Mouse (Mus musculus): ENCODE measurements around the gene Ruvbl1.

The Ruvbl1 gene

GRCm38 (mm10) chr6:88465181-88465920 is at the start of gene Ruvbl1:
Gene Ruvbl1 (plus strand): TSS chr6:88465409.
- peak; percentile 94 for DNase-seq

- DNase-seq = no peak
Observed at GRCm38 (mm10) chr6:88416130-88416758, 49.0 kb upstream of the Ruvbl1 start.

GRCm38 (mm10) chr6:88431202-88431601 is 34.0 kb upstream of the Ruvbl1 start:
- peak; percentile 12 for DNase-seq

GRCm38 (mm10) chr6:88435609-88436008 is 29.6 kb upstream of the Ruvbl1 start:
- no peak for DNase-seq

GRCm38 (mm10) chr6:88439056-88439455 is 26.2 kb upstream of the Ruvbl1 start:
- peak; percentile 53 for DNase-seq

- DNase-seq = no peak
Observed at GRCm38 (mm10) chr6:88442551-88442950, 22.7 kb upstream of the Ruvbl1 start.

- DNase-seq = no peak
Observed at GRCm38 (mm10) chr6:88443446-88443845, 21.8 kb upstream of the Ruvbl1 start.

GRCm38 (mm10) chr6:88444076-88444750 is 21.0 kb upstream of the Ruvbl1 start:
- no peak for DNase-seq

GRCm38 (mm10) chr6:88445661-88446060 is 19.5 kb upstream of the Ruvbl1 start:
- no peak for DNase-seq

GRCm38 (mm10) chr6:88446063-88447002 is 18.9 kb upstream of the Ruvbl1 start, which contains the start of gene Eefsec:
Gene Eefsec (minus strand): TSS chr6:88446539.
- DNase-seq = peak; percentile 81

- DNase-seq = no peak
Observed at GRCm38 (mm10) chr6:88447454-88447853, 17.8 kb upstream of the Ruvbl1 start.

GRCm38 (mm10) chr6:88454545-88454944 is 10.7 kb upstream of the Ruvbl1 start:
- DNase-seq = no peak

GRCm38 (mm10) chr6:88469878-88470277 is 4.7 kb downstream of the Ruvbl1 start:
- no peak for DNase-seq

GRCm38 (mm10) chr6:88480421-88480820 is 15.2 kb downstream of the Ruvbl1 start:
- no peak for DNase-seq

GRCm38 (mm10) chr6:88483111-88483510 is 17.9 kb downstream of the Ruvbl1 start:
- no peak for DNase-seq

GRCm38 (mm10) chr6:88483913-88484312 is 18.7 kb downstream of the Ruvbl1 start:
- no peak for DNase-seq

- no peak for DNase-seq
Observed at GRCm38 (mm10) chr6:88485378-88485777, 20.2 kb downstream of the Ruvbl1 start.

- DNase-seq = peak; percentile 72
Observed at GRCm38 (mm10) chr6:88486893-88487292, 21.7 kb downstream of the Ruvbl1 start.

- peak; percentile 33 for DNase-seq
Observed at GRCm38 (mm10) chr6:88489026-88489425, 23.8 kb downstream of the Ruvbl1 start.

- DNase-seq = no peak
Observed at GRCm38 (mm10) chr6:88489834-88490233, 24.6 kb downstream of the Ruvbl1 start.

GRCm38 (mm10) chr6:88490629-88491354 is 25.6 kb downstream of the Ruvbl1 start:
- peak; percentile 51 for DNase-seq

GRCm38 (mm10) chr6:88493712-88494111 is 28.5 kb downstream of the Ruvbl1 start:
- DNase-seq = no peak
